In the genomic region with DNA sequence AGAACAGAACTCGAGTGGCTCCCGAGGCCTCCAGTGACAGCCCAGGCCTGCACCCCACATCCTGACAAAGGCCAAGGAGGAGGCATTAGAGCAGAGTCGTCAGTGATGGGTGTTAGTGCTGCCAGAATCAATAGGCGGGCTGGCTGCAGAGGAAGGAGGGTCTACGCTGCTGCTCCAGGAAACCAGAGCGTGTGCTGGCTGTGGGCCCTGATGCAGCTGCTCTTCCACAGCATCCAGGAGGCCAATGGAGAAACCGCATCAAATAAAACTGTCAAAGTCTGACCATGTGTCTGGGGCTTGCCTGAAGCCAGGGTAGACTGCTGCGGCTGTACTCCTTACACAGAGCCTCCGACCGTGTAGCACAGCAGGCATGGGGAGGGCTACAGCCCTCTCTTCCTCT, we compare ENCODE assay signal across 23 mouse cellular contexts. TPM values are rescaled to one million over a fixed set of nuclear protein-coding genes. Genes with fewer than 3 reads are reported as not detected.
DNase-seq lines count a peak whose midpoint lies in the region; ATAC-seq lines count a peak whose summit lies in the region.
"Had no signal": no experiment of that assay in that cellular context is flagged by ENCODE, and none has a peak within 500 bp of the region (broad histone marks: within the 10 kb centered on the region; RNA-seq: fewer than 3 reads in every experiment).

No protein-coding gene starts in this region.

- H3K9ac ChIP-seq in hindbrain, embryonic 13.5 days, result peak overlapping the region; percentile 51; the same call in 1 of the 2 replicates
- no peak overlapping the region for H3K9ac ChIP-seq in hindbrain, embryonic 12.5 days
- H3K9ac ChIP-seq in kidney, embryonic 14.5 days (ENCODE audit: low read depth, low read length), result no peak overlapping the region
- H3K9ac ChIP-seq in midbrain, embryonic 16.5 days (ENCODE audit: low read depth, low read length), result 0 out of 2 replicates have a peak overlapping the region, but pooled peaks have one; percentile 12
- H3K9ac ChIP-seq in midbrain, embryonic 11.5 days (ENCODE audit: low read length), result no peak overlapping the region
- no peak overlapping the region for H3K9ac ChIP-seq in neural tube, embryonic 14.5 days (replicated peaks; ENCODE audit: low read depth, low read length)
- H3K9ac ChIP-seq: embryonic facial prominence, embryonic 12.5 days; embryonic facial prominence, embryonic 15.5 days; forebrain, postnatal 0 days; hindbrain, embryonic 15.5 days had no signal

- no peaks in the 10 kb centered on the region for H3K9me3 ChIP-seq in hindbrain, embryonic 13.5 days
- H3K9me3 ChIP-seq in hindbrain, embryonic 12.5 days (replicated peaks), result no peaks in the 10 kb centered on the region
- H3K9me3 ChIP-seq in kidney, embryonic 14.5 days (ENCODE audit: control insufficient read depth, low read length), result no peaks in the 10 kb centered on the region
- no peaks in the 10 kb centered on the region for H3K9me3 ChIP-seq in midbrain, embryonic 16.5 days (replicated peaks; ENCODE audit: control insufficient read depth, low read length, poor library complexity, severe bottlenecking)
- H3K9me3 ChIP-seq in midbrain, embryonic 11.5 days (ENCODE audit: control insufficient read depth, low read length), result no peaks in the 10 kb centered on the region
- H3K9me3 ChIP-seq in neural tube, embryonic 14.5 days (ENCODE audit: control insufficient read depth, low read length), result no peaks in the 10 kb centered on the region
- H3K9me3 ChIP-seq: embryonic facial prominence, embryonic 12.5 days; embryonic facial prominence, embryonic 15.5 days; hindbrain, embryonic 10.5 days; hindbrain, embryonic 15.5 days had no signal

- ATAC-seq in hindbrain, embryonic 13.5 days (ENCODE audit: low FRiP score), result no peak
- no peak for ATAC-seq in hindbrain, embryonic 12.5 days (ENCODE audit: low FRiP score)
- no peak for ATAC-seq in kidney, embryonic 14.5 days (ENCODE audit: low FRiP score, low TSS enrichment)
- no peak for ATAC-seq in midbrain, embryonic 16.5 days
- no peak for ATAC-seq in midbrain, embryonic 11.5 days (ENCODE audit: low FRiP score)
- no peak; the same call in 1 of the 2 replicates for ATAC-seq in neural tube, embryonic 14.5 days (ENCODE audit: low read depth)

- H3K36me3 ChIP-seq in hindbrain, embryonic 13.5 days, result peaks cover 68% of the 10 kb centered on the region
- peaks cover 76% of the 10 kb centered on the region for H3K36me3 ChIP-seq in hindbrain, embryonic 12.5 days
- peaks cover 66% of the 10 kb centered on the region for H3K36me3 ChIP-seq in kidney, embryonic 14.5 days (ENCODE audit: control insufficient read depth, insufficient read depth, low read length)
- H3K36me3 ChIP-seq in midbrain, embryonic 16.5 days (ENCODE audit: control insufficient read depth, insufficient read depth, low read length), result peaks cover 31% of the 10 kb centered on the region
- peaks cover 19% of the 10 kb centered on the region for H3K36me3 ChIP-seq in midbrain, embryonic 11.5 days (ENCODE audit: control insufficient read depth, insufficient read depth, low read length)
- H3K36me3 ChIP-seq in neural tube, embryonic 14.5 days (ENCODE audit: control insufficient read depth, insufficient read depth, low read length), result peaks cover 30% of the 10 kb centered on the region

- DNase-seq in kidney, postnatal 4 days, result peak; percentile 30 to 39
- no peak for DNase-seq in midbrain, embryonic 11.5 days (ENCODE audit: low spot score, missing footprints)
- no peak for DNase-seq in T-cell, adult 2 months (ENCODE audit: low spot score)
- DNase-seq: adrenal gland, postnatal 14 days; cerebellum, adult 11 months; cerebellum, adult 2 months; cerebellum, adult 9-11 months; cerebellum, postnatal 25 days; forebrain, postnatal 0 days; gastrocnemius, adult 2 months; gastrocnemius, postnatal 14 days; heart, adult 11 months; heart, postnatal 36 days had no signal

- H3K4me2 ChIP-seq in hindbrain, embryonic 13.5 days, result no peak overlapping the region
- H3K4me2 ChIP-seq in hindbrain, embryonic 12.5 days (replicated peaks), result no peak overlapping the region
- no peak overlapping the region for H3K4me2 ChIP-seq in kidney, embryonic 14.5 days (replicated peaks; ENCODE audit: low read depth, low read length)
- no peak overlapping the region for H3K4me2 ChIP-seq in midbrain, embryonic 16.5 days (ENCODE audit: low read length)
- no peak overlapping the region for H3K4me2 ChIP-seq in midbrain, embryonic 11.5 days
- no peak overlapping the region for H3K4me2 ChIP-seq in neural tube, embryonic 14.5 days (ENCODE audit: low read depth, low read length)
- H3K4me2 ChIP-seq: embryonic facial prominence, embryonic 12.5 days; embryonic facial prominence, embryonic 15.5 days; heart, embryonic 11.5 days; hindbrain, embryonic 15.5 days had no signal

- WGBS in hindbrain, embryonic 13.5 days, result 92% methylated on average over 10 of the region's 10 CpGs
- WGBS in hindbrain, embryonic 12.5 days, result 92% methylated on average over 10 of the region's 10 CpGs
- WGBS in kidney, embryonic 14.5 days, result 78% methylated on average over 10 of the region's 10 CpGs
- 82% methylated on average over 10 of the region's 10 CpGs for WGBS in midbrain, embryonic 16.5 days
- 88% methylated on average over 10 of the region's 10 CpGs for WGBS in midbrain, embryonic 11.5 days
- WGBS in neural tube, embryonic 14.5 days, result 72% methylated on average over 10 of the region's 10 CpGs

- peaks cover 21% of the 10 kb centered on the region for H3K4me1 ChIP-seq in hindbrain, embryonic 13.5 days (replicated peaks)
- 0 out of 2 replicates have a peak, but pooled peaks cover 10% of the 10 kb centered on the region for H3K4me1 ChIP-seq in hindbrain, embryonic 12.5 days
- no peaks in the 10 kb centered on the region for H3K4me1 ChIP-seq in kidney, embryonic 14.5 days (ENCODE audit: control insufficient read depth, insufficient read depth, low read length)
- no peaks in the 10 kb centered on the region for H3K4me1 ChIP-seq in midbrain, embryonic 16.5 days (ENCODE audit: control insufficient read depth, insufficient read depth, low read length)
- no peaks in the 10 kb centered on the region for H3K4me1 ChIP-seq in midbrain, embryonic 11.5 days (ENCODE audit: control insufficient read depth, insufficient read depth, low read length)
- peaks cover 14% of the 10 kb centered on the region; the same call in 1 of the 2 replicates for H3K4me1 ChIP-seq in neural tube, embryonic 14.5 days (ENCODE audit: control insufficient read depth, insufficient read depth, low read length)
- H3K4me1 ChIP-seq: embryonic facial prominence, embryonic 12.5 days; embryonic facial prominence, embryonic 15.5 days had no signal

- no peak overlapping the region for H3K27ac ChIP-seq in hindbrain, embryonic 13.5 days
- H3K27ac ChIP-seq in hindbrain, embryonic 12.5 days, result no peak overlapping the region
- H3K27ac ChIP-seq in kidney, embryonic 14.5 days (ENCODE audit: low read depth, low read length), result no peak overlapping the region
- H3K27ac ChIP-seq in midbrain, embryonic 16.5 days (ENCODE audit: low read length), result no peak overlapping the region
- no peak overlapping the region for H3K27ac ChIP-seq in midbrain, embryonic 11.5 days (ENCODE audit: low read depth, low read length)
- 0 out of 2 replicates have a peak overlapping the region, but pooled peaks have one; percentile 16 for H3K27ac ChIP-seq in neural tube, embryonic 14.5 days (ENCODE audit: low read depth, low read length)
- H3K27ac ChIP-seq: embryonic facial prominence, embryonic 12.5 days; embryonic facial prominence, embryonic 15.5 days; gastrocnemius, adult 2 months; hindbrain, embryonic 10.5 days; hindbrain, embryonic 15.5 days had no signal

- no peak overlapping the region for H3K4me3 ChIP-seq in hindbrain, embryonic 13.5 days
- H3K4me3 ChIP-seq in hindbrain, embryonic 12.5 days, result no peak overlapping the region
- no peak overlapping the region for H3K4me3 ChIP-seq in kidney, embryonic 14.5 days (ENCODE audit: low read length)
- H3K4me3 ChIP-seq in midbrain, embryonic 16.5 days (ENCODE audit: low read depth, low read length), result no peak overlapping the region
- H3K4me3 ChIP-seq in midbrain, embryonic 11.5 days (ENCODE audit: low read depth, low read length), result no peak overlapping the region
- no peak overlapping the region for H3K4me3 ChIP-seq in neural tube, embryonic 14.5 days (ENCODE audit: low read depth, low read length)
- H3K4me3 ChIP-seq: embryonic facial prominence, embryonic 12.5 days; embryonic facial prominence, embryonic 15.5 days; gastrocnemius, adult 2 months; hindbrain, embryonic 10.5 days; hindbrain, embryonic 15.5 days had no signal

- no peaks in the 10 kb centered on the region for H3K27me3 ChIP-seq in hindbrain, embryonic 13.5 days
- no peaks in the 10 kb centered on the region for H3K27me3 ChIP-seq in hindbrain, embryonic 12.5 days
- no peaks in the 10 kb centered on the region for H3K27me3 ChIP-seq in kidney, embryonic 14.5 days (ENCODE audit: control insufficient read depth, insufficient read depth, low read length)
- no peaks in the 10 kb centered on the region for H3K27me3 ChIP-seq in midbrain, embryonic 16.5 days (ENCODE audit: control insufficient read depth, insufficient read depth, low read depth, low read length)
- H3K27me3 ChIP-seq in midbrain, embryonic 11.5 days (ENCODE audit: control insufficient read depth, insufficient read depth, low read length), result no peaks in the 10 kb centered on the region
- no peaks in the 10 kb centered on the region for H3K27me3 ChIP-seq in neural tube, embryonic 14.5 days (ENCODE audit: control insufficient read depth, insufficient read depth, low read length)
- H3K27me3 ChIP-seq: embryonic facial prominence, embryonic 12.5 days; embryonic facial prominence, embryonic 15.5 days; hindbrain, embryonic 15.5 days had no signal

RNA-seq across cellular contexts. Expression of a gene that starts 18.0 kb away (rescaled TPM):
- polyA plus RNA-seq in hindbrain, embryonic 13.5 days (2015; fragmentation: Nextera tagmentation; extraction: Ambion mirVana), result 40.8 and 47.9 TPM in 2 replicates
- 42.6 and 47.0 TPM in 2 replicates for polyA plus RNA-seq in hindbrain, embryonic 12.5 days (2016; fragmentation: Nextera tagmentation; extraction: Ambion mirVana)
- 28.4 and 38.3 TPM in 2 replicates for polyA plus RNA-seq in kidney, embryonic 14.5 days (2014; fragmentation: Nextera tagmentation; extraction: Ambion mirVana)
- polyA plus RNA-seq in midbrain, embryonic 16.5 days (2015; fragmentation: Nextera tagmentation; extraction: Ambion mirVana), result 58.5 and 59.5 TPM in 2 replicates
- 29.9 and 33.5 TPM in 2 replicates for polyA plus RNA-seq in midbrain, embryonic 11.5 days (2014; fragmentation: Nextera tagmentation; extraction: Ambion mirVana)
- polyA plus RNA-seq in neural tube, embryonic 14.5 days (2014; fragmentation: Nextera tagmentation; extraction: Ambion mirVana), result 34.2 TPM in 2 replicates

RNA-seq across cellular contexts. Expression of a gene that starts 37.6 kb away (rescaled TPM):
- polyA plus RNA-seq in hindbrain, embryonic 13.5 days (2015; fragmentation: Nextera tagmentation; extraction: Ambion mirVana), result 8.9 and 9.1 TPM in 2 replicates
- polyA plus RNA-seq in hindbrain, embryonic 12.5 days (2016; fragmentation: Nextera tagmentation; extraction: Ambion mirVana), result 23.4 and 24.8 TPM in 2 replicates
- polyA plus RNA-seq in kidney, embryonic 14.5 days (2014; fragmentation: Nextera tagmentation; extraction: Ambion mirVana), result 26.6 and 32.3 TPM in 2 replicates
- polyA plus RNA-seq in midbrain, embryonic 16.5 days (2015; fragmentation: Nextera tagmentation; extraction: Ambion mirVana), result 3.4 and 4.2 TPM in 2 replicates
- 38.6 and 43.7 TPM in 2 replicates for polyA plus RNA-seq in midbrain, embryonic 11.5 days (2014; fragmentation: Nextera tagmentation; extraction: Ambion mirVana)
- 2.3 and 2.4 TPM in 2 replicates for polyA plus RNA-seq in neural tube, embryonic 14.5 days (2014; fragmentation: Nextera tagmentation; extraction: Ambion mirVana)

Comparison
In these comparisons a context has a peak if more than half of its experiments do, and no peak if none do; other contexts are left out.
1. H3K9ac ChIP-seq: peak in hindbrain, embryonic 13.5 days (single experiment) and midbrain, embryonic 16.5 days (single experiment); none in hindbrain, embryonic 12.5 days (single experiment), kidney, embryonic 14.5 days (single experiment), midbrain, embryonic 11.5 days (single experiment) and neural tube, embryonic 14.5 days (single experiment).
2. DNase-seq: peak in kidney, postnatal 4 days (2 of 2); none in midbrain, embryonic 11.5 days (single experiment) and T-cell, adult 2 months (single experiment).